Mouse (Mus musculus): ENCODE measurements around the gene Foxn3.

- TF ChIP-seq CTCF (IDR thresholded peaks at IDR 0.05) (no peak), EP300 (IDR thresholded peaks at IDR 0.05) (no peak)
These were observed 269.9 kb downstream of the Foxn3 start for GRCm38 (mm10) chr12:99293532-99293931.
